Mouse (Mus musculus): ENCODE results near the gene Morc4. TPM values are rescaled to one million over a fixed set of nuclear protein-coding genes. Genes with fewer than 3 reads are reported as not detected.

The Morc4 gene
- polyA plus RNA-seq, 2 experiments = 9.4 to 17.7 TPM

- Histone ChIP-seq H3K9me3 (ENCODE audit: control insufficient read depth, low read length) (no peaks in the 10 kb centered on the region), H3K4me2 (ENCODE audit: low read depth) (no peak overlapping the region), H3K36me3 (replicated peaks; ENCODE audit: control insufficient read depth, insufficient read depth, low read depth) (no peaks in the 10 kb centered on the region), H3K27me3 (ENCODE audit: control insufficient read depth, insufficient read depth, low read length) (no peaks in the 10 kb centered on the region), H3K9ac (replicated peaks) (no peak overlapping the region), H3K27ac (no peak overlapping the region), H3K4me3 (ENCODE audit: insufficient read depth in 1 of 2, low read depth in 2 of 2, low read length in 2 of 2) (no peak overlapping the region), H3K4me1 (replicated peaks; ENCODE audit: control insufficient read depth in 2 of 2, insufficient read depth in 2 of 2, low read length in 1 of 2) (peaks cover 10 to 31% of the 10 kb centered on the region in 2 experiments)
- 50% methylated on average over 5 of the region's 5 CpGs for WGBS (ENCODE audit: insufficient replicate concordance)
- ATAC-seq (ENCODE audit: insufficient read depth) (no peak), DNase-seq (ENCODE audit: low read depth in 3 of 3, low spot score in 3 of 3) (no peak)
- TF ChIP-seq EP300 (IDR thresholded peaks at IDR 0.05; ENCODE audit: low read depth) = no peak
- no peak for TF ChIP-seq CTCF (IDR thresholded peaks at IDR 0.05; ENCODE audit: low read depth)
Measured at GRCm38 (mm10) chrX:139815201-139815600, 56.3 kb downstream of the Morc4 start.

GRCm38 (mm10) chrX:139814018-139814635 lies 57.4 kb downstream of the Morc4 start:
- ATAC-seq (ENCODE audit: insufficient read depth) = peak; percentile 88
- peak; percentile 33 to 54 (median 36) for DNase-seq (ENCODE audit: low read depth in 3 of 3, low spot score in 3 of 3)
- Histone ChIP-seq H3K27ac (peak overlapping the region; percentile 27), H3K27me3 (ENCODE audit: control insufficient read depth, insufficient read depth, low read length) (no peaks in the 10 kb centered on the region), H3K9ac (replicated peaks) (no peak overlapping the region), H3K4me1 (replicated peaks; ENCODE audit: control insufficient read depth in 2 of 2, insufficient read depth in 2 of 2, low read length in 1 of 2) (peaks cover 10 to 31% of the 10 kb centered on the region in 2 experiments), H3K36me3 (replicated peaks; ENCODE audit: control insufficient read depth, insufficient read depth, low read depth) (no peaks in the 10 kb centered on the region), H3K4me3 (ENCODE audit: insufficient read depth in 1 of 2, low read depth in 2 of 2, low read length in 2 of 2) (no peak overlapping the region; a peak in 1 of 4 replicates), H3K9me3 (ENCODE audit: control insufficient read depth, low read length) (no peaks in the 10 kb centered on the region), H3K4me2 (ENCODE audit: low read depth) (peak overlapping the region; percentile 54)
- 30% methylated on average over 8 of the region's 8 CpGs for WGBS (ENCODE audit: insufficient replicate concordance)
- peak; percentile 80 for TF ChIP-seq EP300 (IDR thresholded peaks at IDR 0.05; ENCODE audit: low read depth)
- TF ChIP-seq CTCF (IDR thresholded peaks at IDR 0.05; ENCODE audit: low read depth) = no peak

GRCm38 (mm10) chrX:139813299-139814002 lies 58.0 kb downstream of the Morc4 start:
- DNase-seq (ENCODE audit: low read depth in 3 of 3, low spot score in 3 of 3) (no peak), ATAC-seq (ENCODE audit: insufficient read depth) (peak; percentile 77)
- H3K4me3 ChIP-seq (ENCODE audit: insufficient read depth in 1 of 2, low read depth in 2 of 2, low read length in 2 of 2) = no peak overlapping the region
- WGBS (ENCODE audit: insufficient replicate concordance) = 31% methylated on average over 9 of the region's 9 CpGs
- peak overlapping the region; percentile 54 for H3K4me2 ChIP-seq (ENCODE audit: low read depth)
- peaks cover 10 to 31% of the 10 kb centered on the region in 2 experiments for H3K4me1 ChIP-seq (replicated peaks; ENCODE audit: control insufficient read depth in 2 of 2, insufficient read depth in 2 of 2, low read length in 1 of 2)
- H3K27ac ChIP-seq = no peak overlapping the region; the same call in 1 of the 2 replicates
- no peaks in the 10 kb centered on the region for H3K27me3 ChIP-seq (ENCODE audit: control insufficient read depth, insufficient read depth, low read length)
- no peak overlapping the region for H3K9ac ChIP-seq (replicated peaks)
- no peaks in the 10 kb centered on the region for H3K36me3 ChIP-seq (replicated peaks; ENCODE audit: control insufficient read depth, insufficient read depth, low read depth)
- TF ChIP-seq EP300 (IDR thresholded peaks at IDR 0.05; ENCODE audit: low read depth) (no peak), CTCF (IDR thresholded peaks at IDR 0.05; ENCODE audit: low read depth) (no peak)
- no peaks in the 10 kb centered on the region for H3K9me3 ChIP-seq (ENCODE audit: control insufficient read depth, low read length)

GRCm38 (mm10) chrX:139812636-139813298 lies 58.7 kb downstream of the Morc4 start:
- H3K27me3 ChIP-seq (ENCODE audit: control insufficient read depth, insufficient read depth, low read length) = no peaks in the 10 kb centered on the region
- DNase-seq (ENCODE audit: low read depth in 3 of 3, low spot score in 3 of 3) = no peak
- no peak for ATAC-seq (ENCODE audit: insufficient read depth)
- no peak for TF ChIP-seq EP300 (IDR thresholded peaks at IDR 0.05; ENCODE audit: low read depth)
- H3K36me3 ChIP-seq (replicated peaks; ENCODE audit: control insufficient read depth, insufficient read depth, low read depth) = no peaks in the 10 kb centered on the region
- H3K4me3 ChIP-seq (ENCODE audit: insufficient read depth in 1 of 2, low read depth in 2 of 2, low read length in 2 of 2) = no peak overlapping the region
- no peak overlapping the region for H3K9ac ChIP-seq (replicated peaks)
- H3K9me3 ChIP-seq (ENCODE audit: control insufficient read depth, low read length) = no peaks in the 10 kb centered on the region
- no peak overlapping the region for H3K27ac ChIP-seq
- H3K4me2 ChIP-seq (ENCODE audit: low read depth) = no peak overlapping the region
- 39% methylated on average over 3 of the region's 3 CpGs for WGBS (ENCODE audit: insufficient replicate concordance)
- H3K4me1 ChIP-seq (replicated peaks; ENCODE audit: control insufficient read depth in 2 of 2, insufficient read depth in 2 of 2, low read length in 1 of 2) = peaks cover 10 to 31% of the 10 kb centered on the region in 2 experiments

GRCm38 (mm10) chrX:139808501-139808900 lies 63.0 kb downstream of the Morc4 start:
- Histone ChIP-seq H3K9me3 (ENCODE audit: control insufficient read depth, low read length) (no peaks in the 10 kb centered on the region), H3K36me3 (replicated peaks; ENCODE audit: control insufficient read depth, insufficient read depth, low read depth) (no peaks in the 10 kb centered on the region), H3K27ac (no peak overlapping the region), H3K27me3 (ENCODE audit: control insufficient read depth, insufficient read depth, low read length) (no peaks in the 10 kb centered on the region), H3K9ac (replicated peaks) (no peak overlapping the region), H3K4me1 (replicated peaks; ENCODE audit: control insufficient read depth in 2 of 2, insufficient read depth in 2 of 2, low read length in 1 of 2) (peaks cover 2 to 12% of the 10 kb centered on the region in 2 experiments; a peak in 2 of 4 replicates), H3K4me2 (ENCODE audit: low read depth) (no peak overlapping the region), H3K4me3 (ENCODE audit: insufficient read depth in 1 of 2, low read depth in 2 of 2, low read length in 2 of 2) (no peak overlapping the region)
- ATAC-seq (ENCODE audit: insufficient read depth) (no peak), DNase-seq (ENCODE audit: low read depth in 3 of 3, low spot score in 3 of 3) (no peak)
- TF ChIP-seq EP300 (IDR thresholded peaks at IDR 0.05; ENCODE audit: low read depth) (no peak), CTCF (IDR thresholded peaks at IDR 0.05; ENCODE audit: low read depth) (no peak)
- WGBS (ENCODE audit: insufficient replicate concordance) = 83% methylated on average over 10 of the region's 10 CpGs
